Mouse (Mus musculus) erythroid progenitor cell, adult 5-6 weeks (primary cell): ENCODE measurements around the gene Gm49333. TPM values are rescaled to one million over a fixed set of nuclear protein-coding genes. Genes with fewer than 3 reads are reported as not detected.
"Not testable (repeated sequence)": the region's sequence is repeated elsewhere in the genome, so short reads cannot be mapped to it uniquely, and the experiment has no call there.

Experiments
- ATAC-seq: replicated peaks from 2 replicates; pipeline ENCODE4 v1.8.0; 2016; ENCODE audit warnings: moderate number of reproducible peaks, mild to moderate bottlenecking, moderate TSS enrichment, inconsistent platforms; ENCODE audit not compliant: poor library complexity, low FRiP score, severe bottlenecking
- total RNA-seq, 2 experiments: library from RNA; stranded (forward) in 1 of 2; stranded (reverse) in 1 of 2; fragments of 150-400 nt in 1 of 2; fragments of 186-747, 209-891 nt in 1 of 2; gene quantifications; 2 replicates each; pipeline versions ENCODE4 v1.2.3 to v1.2.4; 2015 to 2017; ENCODE audit warnings: low replicate concordance in 2 of 2

Gene Gm49333
- total RNA-seq, 2 experiments from 2014 or later, result not detected

GRCm38 (mm10) chr16:20621991-20622685 is 10.7 kb downstream of the Gm49333 start:
- ATAC-seq, result no peak

GRCm38 (mm10) chr16:20623211-20623610 is 11.8 kb downstream of the Gm49333 start:
- ATAC-seq, result no peak

DNA sequence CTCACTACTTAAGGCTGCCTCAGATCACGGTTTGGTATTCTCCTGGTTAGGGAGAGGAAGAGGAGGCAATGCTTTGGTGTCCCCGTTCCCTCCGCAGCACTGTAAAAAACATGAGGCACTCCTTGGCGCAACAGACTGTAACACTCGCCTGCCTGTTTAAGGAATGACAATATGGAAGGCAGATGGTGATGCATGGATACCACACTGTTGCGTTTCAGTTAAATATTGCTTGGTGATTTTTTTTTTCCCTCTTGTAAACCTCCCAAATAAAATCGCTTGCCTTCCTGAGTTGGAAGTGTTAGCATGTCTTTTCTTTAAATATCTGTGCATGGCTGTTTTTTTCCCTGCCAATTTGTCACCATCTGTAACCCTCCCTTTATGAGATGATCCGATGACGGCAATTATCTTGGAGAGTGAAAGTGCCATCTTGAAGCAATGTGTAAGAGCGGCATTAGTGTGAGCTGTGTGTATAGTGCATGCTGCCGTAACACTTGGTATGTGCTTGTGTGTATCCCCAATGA is 17.5 kb downstream of the Gm49333 start:
- no peak for ATAC-seq

DNA sequence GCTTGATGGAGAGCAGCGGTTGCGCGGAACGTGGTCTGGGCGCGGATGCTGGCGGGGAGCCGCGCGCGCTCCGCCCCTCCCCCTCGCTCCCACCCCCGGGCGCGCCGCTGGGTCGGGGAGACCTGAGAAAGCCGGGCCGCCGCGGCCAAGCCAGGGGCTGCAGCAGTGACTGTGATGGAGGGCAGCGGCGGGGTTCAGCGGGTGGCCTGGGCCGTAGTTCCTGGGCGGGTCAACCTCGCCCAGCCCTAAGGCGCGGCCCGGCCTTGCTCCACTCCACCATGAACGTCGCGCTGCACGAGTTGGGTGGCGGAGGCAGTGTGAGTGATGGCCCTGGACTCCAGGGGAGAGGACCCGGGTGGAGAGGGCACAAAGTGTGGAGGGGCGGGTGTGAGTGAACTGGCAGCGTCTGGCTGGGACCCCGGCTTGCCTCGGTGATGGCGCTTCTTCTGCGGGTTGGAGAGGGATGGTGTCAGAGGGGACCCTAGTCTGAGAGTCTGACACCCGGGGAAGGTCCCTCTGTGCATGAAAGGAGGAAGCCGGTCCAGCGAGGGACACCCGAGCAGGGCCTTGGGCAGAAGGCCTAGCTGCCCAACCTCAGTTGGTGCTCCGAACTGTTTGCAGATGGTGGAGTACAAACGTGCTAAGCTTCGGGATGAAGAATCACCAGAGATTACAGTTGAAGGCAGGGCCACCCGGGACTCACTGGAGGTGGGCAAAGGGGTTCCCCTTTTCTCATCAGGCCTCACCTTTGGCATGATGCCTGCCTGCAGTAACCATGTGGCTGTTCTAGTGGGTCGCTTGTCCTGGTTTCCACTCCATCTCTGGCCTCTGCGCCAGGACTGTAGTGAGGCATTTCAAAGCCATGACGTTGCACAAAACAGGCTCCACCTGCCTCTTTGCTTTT is 18.6 kb downstream of the Gm49333 start, which contains the start of gene Ece2:
TSS of gene Ece2 (plus strand) at position 98 of the 904 bp plus-strand sequence.
- no peak; the same call in 1 of the 2 replicates for ATAC-seq

GRCm38 (mm10) chr16:20637410-20637809 is 26.0 kb downstream of the Gm49333 start:
- ATAC-seq, result no peak

GRCm38 (mm10) chr16:20638367-20638766 is 27.0 kb downstream of the Gm49333 start:
- ATAC-seq, result no peak

- ATAC-seq, result no peak
These were observed 30.8 kb downstream of the Gm49333 start for GRCm38 (mm10) chr16:20642161-20642560.

- ATAC-seq, result no peak
These were observed 32.5 kb downstream of the Gm49333 start for GRCm38 (mm10) chr16:20643911-20644310.

DNA sequence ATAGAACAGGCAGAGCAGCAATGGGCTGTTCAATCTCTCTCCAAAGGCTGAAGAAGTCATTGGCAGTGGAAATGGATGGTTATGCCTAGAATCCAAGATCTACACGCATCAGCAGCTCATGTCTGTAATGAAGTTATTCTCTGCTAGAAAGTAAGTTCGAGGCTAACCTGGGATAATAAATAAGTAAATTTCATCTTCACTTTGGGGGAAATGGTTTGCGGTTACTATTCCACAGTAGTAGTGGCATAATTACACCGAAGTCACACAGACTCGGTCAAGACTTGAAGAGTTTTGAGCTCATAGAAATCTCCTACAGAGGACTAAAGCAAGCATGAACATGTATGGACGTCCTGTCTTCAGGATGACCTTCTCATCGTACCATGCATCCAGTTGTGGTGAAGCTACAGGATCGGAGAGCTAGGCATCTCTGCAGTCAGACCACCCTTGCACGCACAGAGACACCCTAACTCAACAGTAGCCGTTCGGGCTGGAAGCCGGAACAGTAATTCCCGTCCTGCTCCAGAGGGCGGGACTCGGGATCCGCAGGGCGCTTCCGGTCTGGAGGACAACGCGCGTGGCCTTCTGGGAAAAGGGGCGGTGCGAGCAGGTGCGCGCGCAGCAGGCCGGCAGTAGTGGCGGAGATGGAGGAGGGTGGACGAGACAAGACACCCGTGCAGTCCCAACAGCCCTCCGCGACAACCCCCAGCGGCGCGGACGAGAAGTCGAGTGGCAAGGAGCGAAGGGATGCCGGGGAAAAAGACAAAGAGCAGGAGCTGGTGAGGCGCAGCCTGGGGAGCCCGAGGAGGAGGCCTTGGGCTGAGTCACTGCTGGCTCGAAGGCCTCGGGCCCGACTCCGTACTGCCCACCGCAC is 39.9 kb downstream of the Gm49333 start, which contains the start of gene Psmd2:
TSS of gene Psmd2 (plus strand) at position 577 of the 871 bp plus-strand sequence.
- peak; percentile 99 for ATAC-seq

GRCm38 (mm10) chr16:20651947-20652310 is 40.5 kb downstream of the Gm49333 start:
- ATAC-seq, result peak; percentile 36

- ATAC-seq, result no peak
These were observed 41.9 kb downstream of the Gm49333 start for GRCm38 (mm10) chr16:20653315-20653714.

- no peak for ATAC-seq
These were observed 46.3 kb downstream of the Gm49333 start for GRCm38 (mm10) chr16:20657661-20658060.

GRCm38 (mm10) chr16:20668013-20668412 is 56.6 kb downstream of the Gm49333 start, which contains the start of gene Eif4g1:
Eif4g1 (plus strand) TSS chr16:20668313.
- ATAC-seq, result not testable (repeated sequence)

DNA sequence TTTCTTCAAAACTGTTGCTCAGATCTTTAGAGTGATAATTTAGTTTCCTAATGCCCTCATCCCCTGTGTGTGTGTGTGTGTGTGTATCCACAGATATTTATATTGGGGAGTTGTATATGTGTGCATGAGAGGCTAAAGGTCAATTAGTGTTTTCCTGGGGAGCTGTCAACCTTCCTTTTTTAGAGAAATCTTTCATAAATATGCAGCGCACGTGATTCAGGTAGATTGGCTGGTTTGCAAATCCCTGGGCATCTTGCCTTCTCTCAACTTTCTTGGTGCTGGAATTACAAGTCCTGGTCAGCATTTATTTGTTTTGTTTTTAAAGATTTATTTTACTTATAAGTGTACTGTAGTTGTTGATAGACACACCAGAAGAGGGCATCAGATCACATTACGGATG is 58.9 kb downstream of the Gm49333 start:
- ATAC-seq, result no peak

- no peak for ATAC-seq
These were observed 60.5 kb downstream of the Gm49333 start for GRCm38 (mm10) chr16:20671886-20672285.

DNA sequence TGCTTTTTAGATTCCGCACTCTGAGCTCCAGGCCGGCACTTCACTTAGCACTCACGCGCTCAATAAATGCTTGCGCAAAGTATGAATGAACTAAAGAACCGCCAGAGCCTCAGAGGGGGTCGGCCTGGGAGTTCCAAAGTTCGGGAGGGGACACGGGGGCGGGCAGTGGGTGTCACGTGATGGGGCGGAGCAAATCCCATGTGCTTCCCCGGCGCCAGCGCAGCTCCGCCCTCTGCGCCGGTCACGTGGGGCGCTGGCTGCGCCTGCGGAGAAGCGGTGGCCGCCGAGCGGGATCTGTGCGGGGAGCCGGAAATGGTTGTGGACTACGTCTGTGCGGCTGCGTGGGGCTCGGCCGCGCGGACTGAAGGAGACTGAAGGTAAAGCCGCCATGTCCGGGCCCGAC is 61.1 kb downstream of the Gm49333 start:
- peak; percentile 79 for ATAC-seq

GRCm38 (mm10) chr16:20672965-20673705 is 61.7 kb downstream of the Gm49333 start:
- peak; percentile 37 for ATAC-seq

DNA sequence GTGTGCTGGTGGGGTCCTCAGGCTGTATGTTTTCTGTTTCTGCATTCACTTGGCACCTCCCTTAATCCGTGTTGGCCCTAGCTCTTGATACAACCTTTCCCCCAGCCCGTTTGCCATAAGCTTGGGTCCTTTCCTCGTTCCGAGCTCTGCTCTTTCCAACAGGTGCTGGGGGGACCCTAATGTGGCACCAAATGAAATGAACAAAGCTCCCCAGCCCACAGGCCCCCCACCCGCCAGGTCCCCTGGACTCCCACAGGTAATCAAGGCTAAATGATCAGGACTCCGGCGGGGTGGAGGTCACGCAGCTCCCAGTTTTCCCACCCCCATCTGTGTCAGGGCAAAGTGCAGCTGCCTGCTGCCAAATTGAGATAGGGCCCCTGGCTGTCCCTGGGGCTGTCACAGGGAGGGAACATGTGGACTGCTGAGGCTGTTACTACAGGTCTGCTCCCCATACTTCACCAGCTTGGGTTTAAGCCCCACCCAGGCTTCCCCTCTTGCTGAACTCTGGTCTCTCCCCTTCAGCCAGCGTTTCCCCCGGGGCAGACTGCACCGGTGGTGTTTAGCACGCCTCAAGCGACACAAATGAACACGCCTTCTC is 62.4 kb downstream of the Gm49333 start:
- peak; percentile 58 for ATAC-seq
